Mouse (Mus musculus) small intestine, adult 2 months (tissue): ENCODE results near the gene Acap2.

ENCODE experiments used
- CTCF ChIP-seq: fragments of 200-500 bp; IDR thresholded peaks from 2 replicates; pipeline ENCODE4 v1.5.1; 2012; ENCODE audit warnings: low read depth, mild to moderate bottlenecking, control low read depth, inconsistent platforms, low read length, moderate library complexity, mixed read lengths; ENCODE audit not compliant: insufficient replicate concordance, insufficient read length; ENCODE audit errors: extremely low read depth
- POLR2A ChIP-seq: fragments of 200-500 bp; IDR thresholded peaks from 2 replicates; pipeline ENCODE4 v1.6.1; 2012; ENCODE audit warnings: low read depth, mild to moderate bottlenecking, control low read depth, inconsistent platforms, low read length, moderate library complexity

GRCm38 (mm10) chr16:31093186-31093585 lies 107.9 kb downstream of the Acap2 start:
- TF ChIP-seq CTCF (no peak), POLR2A (no peak)
